Mouse (Mus musculus) c-Kit-positive CD71-positive TER-119-positive erythroid progenitor cells, embryonic 14.5 days (primary cell): ENCODE measurements at regions not wholly inside any gene's neighbourhood (a gene's known extent, or its start where the extent isn't known, plus 50 kb on each side); places are given as distances from the start of the nearest gene placed in this dataset.

ENCODE experiments used
- DNase-seq: peaks from one replicate; pipeline ENCODE4 v3.0.0-alpha.2; 2013; ENCODE audit warnings: low spot score

GRCm38 (mm10) chr1:193477298-193477697, 107.2 kb upstream of the Camk1g start:
- DNase-seq: no peak

GRCm38 (mm10) chr1:193476805-193477204, 106.7 kb upstream of the Camk1g start:
- no peak for DNase-seq

DNA sequence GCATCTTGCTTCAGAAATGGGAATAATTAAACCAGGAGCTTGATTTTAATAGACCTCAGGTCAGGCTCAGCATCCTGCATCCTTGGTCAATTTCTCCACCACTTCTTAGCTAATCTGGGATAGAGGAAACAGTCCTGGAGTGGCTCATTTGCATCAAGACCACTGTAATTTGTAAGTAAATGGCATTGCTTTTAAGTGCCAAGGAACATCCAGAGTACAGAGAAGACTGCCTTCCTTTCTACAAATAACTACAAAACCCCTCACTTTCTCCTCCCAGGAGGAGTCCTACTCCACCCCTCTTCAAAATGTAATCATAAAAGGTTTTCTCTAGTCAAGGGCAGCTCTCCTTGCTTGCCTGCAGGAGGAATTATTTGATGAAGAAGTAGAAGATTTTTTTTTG, 96.2 kb upstream of the Camk1g start:
- no peak for DNase-seq

- DNase-seq: no peak
These were observed 89.6 kb upstream of the Camk1g start for GRCm38 (mm10) chr1:193459735-193460134.

- no peak for DNase-seq
These were observed 87.8 kb upstream of the Camk1g start for GRCm38 (mm10) chr1:193457908-193458307.

DNA sequence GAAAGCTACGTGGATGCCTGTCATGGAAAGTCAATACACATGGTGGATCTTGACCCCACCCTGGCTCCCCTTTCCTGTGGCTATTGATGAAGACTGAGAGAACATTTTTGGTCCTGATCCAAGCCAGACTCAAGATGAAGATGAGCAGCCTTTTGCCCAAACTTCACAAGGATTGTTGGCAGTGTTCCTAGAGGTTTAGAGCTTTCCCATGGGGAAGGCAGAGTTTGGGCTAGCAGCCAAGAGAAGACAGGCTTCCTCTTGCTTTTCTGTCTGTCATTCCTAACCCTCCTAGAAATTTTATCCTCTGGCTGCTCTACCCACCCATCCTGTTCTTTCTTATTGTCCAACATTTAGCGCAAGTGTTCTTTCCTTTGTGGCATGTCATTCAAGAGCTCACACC, 83.6 kb upstream of the Camk1g start:
- DNase-seq: no peak

GRCm38 (mm10) chr1:193451471-193452135, 81.5 kb upstream of the Camk1g start:
- DNase-seq: no peak

- DNase-seq: no peak
These were observed 80.7 kb upstream of the Camk1g start for GRCm38 (mm10) chr1:193450814-193451213.

DNA sequence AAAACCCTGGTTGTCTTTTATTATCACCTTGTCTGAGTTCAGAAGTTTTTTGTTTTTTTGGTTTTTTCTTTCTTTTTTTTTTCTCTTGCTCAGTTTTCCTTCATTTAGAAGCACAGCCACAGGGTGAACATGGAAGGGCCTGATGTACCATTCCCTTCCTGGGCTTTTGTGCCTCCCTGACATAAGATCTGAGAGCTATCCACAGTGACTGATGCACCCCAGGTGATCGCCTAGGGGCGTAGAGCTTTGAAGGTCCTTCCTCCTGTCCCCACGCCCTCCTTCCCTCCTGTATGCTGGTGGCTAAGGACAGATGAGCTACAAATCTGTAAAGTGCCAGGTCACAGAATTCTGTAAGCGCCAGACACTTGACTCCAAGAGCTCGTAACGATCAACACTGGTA, 80.1 kb upstream of the Camk1g start:
- no peak for DNase-seq

DNA sequence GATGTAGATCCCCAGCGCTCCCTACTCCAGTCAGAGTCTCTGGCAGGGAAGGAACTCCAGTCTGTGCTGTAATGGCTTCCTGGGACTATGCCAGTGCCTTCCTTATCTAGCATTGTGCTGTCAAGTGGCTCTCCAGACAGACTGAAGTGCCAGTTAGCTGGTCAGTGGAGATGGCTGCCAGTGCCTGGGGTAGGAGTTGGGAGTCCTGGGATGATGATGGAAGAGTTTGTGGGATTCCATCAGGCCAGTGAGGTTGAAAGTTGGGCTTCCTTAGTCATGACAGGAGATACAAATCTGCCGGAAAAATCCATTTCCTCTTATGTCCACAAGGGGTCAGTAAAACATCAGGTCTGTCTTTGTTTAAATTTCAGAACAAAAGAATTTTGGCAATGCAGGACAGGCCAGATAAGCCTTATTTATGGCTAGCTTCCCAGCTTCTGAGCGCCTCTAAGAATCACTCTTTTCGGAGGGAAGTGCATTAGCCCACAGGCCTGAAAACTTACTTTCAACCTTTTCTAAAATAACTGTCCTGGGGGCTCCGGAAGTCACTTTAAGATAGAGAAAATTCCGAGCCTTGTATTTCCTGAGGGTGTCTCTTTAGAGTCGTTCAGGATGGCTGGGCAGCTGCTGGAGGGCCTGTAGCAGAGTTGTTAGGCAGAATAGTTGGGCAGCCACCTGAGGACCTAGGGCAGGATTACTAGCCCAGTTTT, 79.5 kb upstream of the Camk1g start:
- DNase-seq: peak; percentile 5

DNA sequence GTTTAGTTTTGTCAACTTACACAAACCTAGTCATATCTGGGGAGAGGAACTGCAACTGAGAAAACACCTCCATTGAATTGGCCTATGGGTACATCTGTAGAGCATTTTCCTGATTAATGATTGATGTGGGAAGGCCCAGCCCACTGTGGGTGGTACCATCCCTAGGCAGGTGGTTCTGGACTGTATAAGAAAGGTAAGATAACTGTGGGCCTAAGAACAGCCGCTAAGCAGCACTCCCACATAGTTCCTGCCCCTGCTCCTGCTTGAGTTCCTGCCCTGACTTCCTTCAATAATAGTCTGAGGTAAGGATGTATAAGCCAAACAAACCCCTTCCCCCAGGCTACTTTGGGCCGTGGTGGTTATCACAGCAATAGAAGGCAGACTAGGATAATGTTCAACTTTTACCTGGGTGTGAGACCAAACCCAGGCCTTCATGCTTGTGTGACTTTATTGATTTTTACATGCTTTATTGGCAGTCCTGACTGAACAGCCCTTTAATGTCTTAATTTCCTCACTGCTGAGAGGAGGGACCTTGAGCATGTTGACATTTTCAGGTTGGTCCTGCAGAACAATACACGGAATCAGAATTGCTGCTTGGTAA, 78.8 kb upstream of the Camk1g start:
- DNase-seq: no peak

- DNase-seq: no peak
These were observed 77.5 kb upstream of the Camk1g start for GRCm38 (mm10) chr1:193447647-193448046.

GRCm38 (mm10) chr1:193443964-193444676, 74.0 kb upstream of the Camk1g start:
- no peak for DNase-seq

GRCm38 (mm10) chr1:193440512-193440911, 70.4 kb upstream of the Camk1g start:
- peak; percentile 20 for DNase-seq

- no peak for DNase-seq
These were observed 64.2 kb upstream of the Camk1g start for GRCm38 (mm10) chr1:193434281-193434680.

GRCm38 (mm10) chr1:193433493-193434021, 63.5 kb upstream of the Camk1g start:
- no peak for DNase-seq

GRCm38 (mm10) chr1:193430231-193430630, 60.1 kb upstream of the Camk1g start:
- no peak for DNase-seq

GRCm38 (mm10) chr1:193423653-193424075, 53.6 kb upstream of the Camk1g start:
- no peak for DNase-seq

DNA sequence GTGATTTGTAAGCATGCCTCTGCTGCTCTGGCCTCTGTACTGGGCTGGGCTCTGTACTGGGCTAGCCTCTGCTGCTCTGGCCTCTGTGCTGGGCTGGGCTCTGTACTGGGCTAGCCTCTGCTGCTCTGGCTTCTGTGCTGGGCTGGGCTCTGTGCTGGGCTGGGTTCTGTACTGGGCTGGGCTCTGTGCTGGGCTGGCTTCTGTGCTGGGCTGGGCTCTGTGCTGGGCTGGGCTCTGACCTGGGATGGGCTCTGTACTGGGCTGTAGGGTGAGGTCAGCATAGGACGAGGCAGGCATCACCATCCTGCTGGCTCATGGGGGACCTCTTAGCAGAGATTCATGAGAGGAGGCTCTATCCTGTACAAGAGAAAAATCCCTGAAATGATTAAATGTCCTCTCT, 52.8 kb upstream of the Camk1g start:
- no peak for DNase-seq

DNA sequence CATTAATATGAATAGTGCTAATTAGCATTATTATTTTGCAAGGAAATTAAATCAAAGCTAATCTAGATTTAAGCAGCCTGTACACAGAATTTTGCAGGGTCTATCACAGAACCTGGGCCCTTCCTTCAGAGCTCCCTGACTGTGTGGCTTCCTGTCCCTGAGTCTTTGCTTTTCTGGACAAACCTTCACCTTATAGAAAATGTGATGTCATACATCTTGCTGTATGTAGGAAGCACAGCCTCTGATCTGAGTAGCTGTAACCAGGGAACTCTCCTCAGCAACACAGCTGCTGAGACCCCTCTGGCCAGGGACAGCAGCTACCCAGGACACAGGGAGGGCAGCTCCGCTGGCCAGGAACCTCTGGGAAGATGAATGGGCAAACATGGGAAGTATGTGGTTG, 51.7 kb upstream of the Camk1g start:
- DNase-seq: no peak

- no peak for DNase-seq
These were observed 51.3 kb upstream of the Camk1g start for GRCm38 (mm10) chr1:193421414-193421813.
